Mouse (Mus musculus): ENCODE measurements around the gene Flvcr1.

The Flvcr1 gene

GRCm38 (mm10) chr1:191026021-191026713 is at the start of gene Flvcr1:
Gene Flvcr1 (minus strand): TSS chr1:191026158.
- DNase-seq (ENCODE audit: low read depth, low spot score) = peak; percentile 100

- DNase-seq (ENCODE audit: low read depth, low spot score) = peak; percentile 74
Observed at GRCm38 (mm10) chr1:191075199-191075883, 49.4 kb upstream of the Flvcr1 start.

GRCm38 (mm10) chr1:191073486-191073885 is 47.5 kb upstream of the Flvcr1 start:
- no peak for DNase-seq (ENCODE audit: low read depth, low spot score)

GRCm38 (mm10) chr1:191073001-191073400 is 47.0 kb upstream of the Flvcr1 start:
- DNase-seq (ENCODE audit: low read depth, low spot score) = no peak

GRCm38 (mm10) chr1:191072329-191072913 is 46.5 kb upstream of the Flvcr1 start:
- no peak for DNase-seq (ENCODE audit: low read depth, low spot score)

- no peak for DNase-seq (ENCODE audit: low read depth, low spot score)
Observed at GRCm38 (mm10) chr1:191071613-191072012, 45.7 kb upstream of the Flvcr1 start.

- peak; percentile 71 for DNase-seq (ENCODE audit: low read depth, low spot score)
Observed at GRCm38 (mm10) chr1:191070259-191070658, 44.3 kb upstream of the Flvcr1 start.

- peak; percentile 65 for DNase-seq (ENCODE audit: low read depth, low spot score)
Observed at GRCm38 (mm10) chr1:191068377-191068776, 42.4 kb upstream of the Flvcr1 start.

- peak; percentile 85 for DNase-seq (ENCODE audit: low read depth, low spot score)
Observed at GRCm38 (mm10) chr1:191065188-191065587, 39.2 kb upstream of the Flvcr1 start.

GRCm38 (mm10) chr1:191064535-191064934 is 38.6 kb upstream of the Flvcr1 start:
- no peak for DNase-seq (ENCODE audit: low read depth, low spot score)

- DNase-seq (ENCODE audit: low read depth, low spot score) = no peak
Observed at GRCm38 (mm10) chr1:191063700-191064099, 37.7 kb upstream of the Flvcr1 start.

- peak; percentile 91 for DNase-seq (ENCODE audit: low read depth, low spot score)
Observed at GRCm38 (mm10) chr1:191062781-191063485, 37.0 kb upstream of the Flvcr1 start, which contains the start of the genes Tatdn3 and Nsl1. Gene Tatdn3 (minus strand): TSS chr1:191062932. Gene Nsl1 (plus strand): TSS chr1:191063012.

GRCm38 (mm10) chr1:191062241-191062780 is 36.4 kb upstream of the Flvcr1 start:
- DNase-seq (ENCODE audit: low read depth, low spot score) = no peak

GRCm38 (mm10) chr1:191057461-191057860 is 31.5 kb upstream of the Flvcr1 start:
- DNase-seq (ENCODE audit: low read depth, low spot score) = peak; percentile 30

- DNase-seq (ENCODE audit: low read depth, low spot score) = peak; percentile 39
Observed at GRCm38 (mm10) chr1:191055533-191055873, 29.5 kb upstream of the Flvcr1 start.

GRCm38 (mm10) chr1:191054870-191055532 is 29.0 kb upstream of the Flvcr1 start:
- peak; percentile 32 for DNase-seq (ENCODE audit: low read depth, low spot score)

- DNase-seq (ENCODE audit: low read depth, low spot score) = no peak
Observed at GRCm38 (mm10) chr1:191053555-191053954, 27.6 kb upstream of the Flvcr1 start.

- DNase-seq (ENCODE audit: low read depth, low spot score) = no peak
Observed at GRCm38 (mm10) chr1:191046231-191046824, 20.4 kb upstream of the Flvcr1 start.

GRCm38 (mm10) chr1:191045264-191045663 is 19.3 kb upstream of the Flvcr1 start:
- no peak for DNase-seq (ENCODE audit: low read depth, low spot score)

- DNase-seq (ENCODE audit: low read depth, low spot score) = no peak
Observed at GRCm38 (mm10) chr1:191042688-191043087, 16.7 kb upstream of the Flvcr1 start.

GRCm38 (mm10) chr1:191042106-191042505 is 16.1 kb upstream of the Flvcr1 start:
- DNase-seq (ENCODE audit: low read depth, low spot score) = no peak
